Mouse (Mus musculus): ENCODE results near the gene Zfr2. TPM values are rescaled to one million over a fixed set of nuclear protein-coding genes. Genes with fewer than 3 reads are reported as not detected.
"Not testable (repeated sequence)": the region's sequence is repeated elsewhere in the genome, so short reads cannot be mapped to it uniquely, and the experiment has no call there.

The Zfr2 gene
- polyA plus RNA-seq, 2 experiments from 2014 or later = 0.79 to 1.5 TPM

- no peak for ATAC-seq
These were observed 29.8 kb upstream of the Zfr2 start for GRCm38 (mm10) chr10:81202978-81203720.

GRCm38 (mm10) chr10:81204137-81204536 is 28.8 kb upstream of the Zfr2 start:
- ATAC-seq = no peak

- ATAC-seq = no peak
These were observed 22.8 kb upstream of the Zfr2 start for GRCm38 (mm10) chr10:81210154-81210553.

GRCm38 (mm10) chr10:81216260-81216659 is 16.7 kb upstream of the Zfr2 start:
- no peak for ATAC-seq

- no peak for ATAC-seq
These were observed 16.1 kb upstream of the Zfr2 start for GRCm38 (mm10) chr10:81216810-81217209.

- ATAC-seq = not testable (repeated sequence)
These were observed 15.7 kb upstream of the Zfr2 start for GRCm38 (mm10) chr10:81217267-81217666.

- peak; percentile 54 for ATAC-seq
These were observed 15.0 kb upstream of the Zfr2 start for GRCm38 (mm10) chr10:81217964-81218363.

- ATAC-seq = no peak
These were observed 11.4 kb upstream of the Zfr2 start for GRCm38 (mm10) chr10:81221402-81222015.

GRCm38 (mm10) chr10:81223731-81224130 is 9.2 kb upstream of the Zfr2 start:
- ATAC-seq = not testable (repeated sequence)

- peak; percentile 17 for ATAC-seq
These were observed 3.1 kb upstream of the Zfr2 start for GRCm38 (mm10) chr10:81229735-81230437.

- peak; percentile 49 for ATAC-seq
These were observed 2.3 kb upstream of the Zfr2 start, which contains the start of gene Atcay for GRCm38 (mm10) chr10:81230438-81231332. Gene Atcay, minus strand, starts transcription at chr10:81230833.

- ATAC-seq = no peak
These were observed 1.5 kb upstream of the Zfr2 start for GRCm38 (mm10) chr10:81231436-81231835.

GRCm38 (mm10) chr10:81233226-81233585 is 251 bp downstream of the Zfr2 start:
- no peak for ATAC-seq

- no peak for ATAC-seq
These were observed 1.3 kb downstream of the Zfr2 start for GRCm38 (mm10) chr10:81234206-81234605.

- ATAC-seq = no peak
These were observed 3.7 kb downstream of the Zfr2 start for GRCm38 (mm10) chr10:81236471-81237268.

GRCm38 (mm10) chr10:81238618-81239017 is 5.7 kb downstream of the Zfr2 start:
- ATAC-seq = no peak

GRCm38 (mm10) chr10:81240876-81241275 is 7.9 kb downstream of the Zfr2 start:
- ATAC-seq = no peak

GRCm38 (mm10) chr10:81242021-81242420 is 9.1 kb downstream of the Zfr2 start:
- ATAC-seq = no peak

- ATAC-seq = no peak
These were observed 11.2 kb downstream of the Zfr2 start for GRCm38 (mm10) chr10:81244146-81244545.

- peak; percentile 75 for ATAC-seq
These were observed 11.6 kb downstream of the Zfr2 start for GRCm38 (mm10) chr10:81244595-81244994.

GRCm38 (mm10) chr10:81245166-81245565 is 12.2 kb downstream of the Zfr2 start:
- no peak for ATAC-seq

- ATAC-seq = peak; percentile 67
These were observed 14.8 kb downstream of the Zfr2 start for GRCm38 (mm10) chr10:81247804-81248203.
